Comparison of ENCODE assay signal across 1 mouse cellular context in genomic region chr11:54303076-54303727, GRCm38 (mm10).
TF ChIP-seq lines count a peak whose summit lies in the region.

No protein-coding gene starts in this region.

TF ChIP-seq in MEL, 35 proteins besides CTCF, POLR2A, EP300 and RAD21 (continued from another document):
- TF ChIP-seq SIN3A (IDR thresholded peaks at IDR 0.05; ENCODE audit: low read length) (peak; percentile 63; the same call in 1 of the 2 replicates), MYB (IDR thresholded peaks at IDR 0.05; ENCODE audit: low read depth, low read length) (no peak), MAFK (IDR thresholded peaks at IDR 0.05; ENCODE audit: borderline replicate concordance, low read depth, low read length) (no peak), CHD2 (IDR thresholded peaks at IDR 0.05; ENCODE audit: low read length) (no peak), CHD1 (IDR thresholded peaks at IDR 0.05; ENCODE audit: low read depth, low read length) (no peak), MXI1 (IDR thresholded peaks at IDR 0.05; ENCODE audit: low read depth, low read length) (0 out of 2 replicates have a peak, but pooled peaks have one; percentile 52)
TF ChIP-seq in MEL: peak in this region for 2.
